Mouse (Mus musculus): ENCODE data around the gene D17H6S53E. TPM values are rescaled to one million over a fixed set of nuclear protein-coding genes. Genes with fewer than 3 reads are reported as not detected.
A peak's percentile ranks its signal among the peaks of the same experiment; 100 is the strongest.

The D17H6S53E gene
- total and polyA plus RNA-seq, 3 experiments = 9.3 to 22.1 (median 12.8) TPM

- DNase-seq (ENCODE audit: low spot score) = no peak
- Histone ChIP-seq H3K36me3 (replicated peaks) (peaks cover 51% of the 10 kb centered on the region), H3K9me3 (replicated peaks) (no peaks in the 10 kb centered on the region), H3K4me1 (ENCODE audit: insufficient read depth, low read depth, low read length) (peaks cover 80% of the 10 kb centered on the region), H3K4me3 (ENCODE audit: low read depth, low read length) (no peak overlapping the region), H3K27me3 (ENCODE audit: insufficient read depth, low read length) (no peaks in the 10 kb centered on the region)
- ATAC-seq (ENCODE audit: extremely low read depth, insufficient number of reproducible peaks, low FRiP score, poor library complexity, severe bottlenecking) = no peak; the same call in 1 of the 2 replicates
- no peak for TF ChIP-seq GATA2 (IDR thresholded peaks at IDR 0.05; ENCODE audit: borderline replicate concordance, low read depth, low read length)
- TF ChIP-seq TAL1 (conservative IDR thresholded peaks at IDR 0.05; ENCODE audit: low read depth, low read length) = peak; percentile 56
Measured at GRCm38 (mm10) chr17:35104754-35105153, 21.4 kb upstream of the D17H6S53E start.

DNA sequence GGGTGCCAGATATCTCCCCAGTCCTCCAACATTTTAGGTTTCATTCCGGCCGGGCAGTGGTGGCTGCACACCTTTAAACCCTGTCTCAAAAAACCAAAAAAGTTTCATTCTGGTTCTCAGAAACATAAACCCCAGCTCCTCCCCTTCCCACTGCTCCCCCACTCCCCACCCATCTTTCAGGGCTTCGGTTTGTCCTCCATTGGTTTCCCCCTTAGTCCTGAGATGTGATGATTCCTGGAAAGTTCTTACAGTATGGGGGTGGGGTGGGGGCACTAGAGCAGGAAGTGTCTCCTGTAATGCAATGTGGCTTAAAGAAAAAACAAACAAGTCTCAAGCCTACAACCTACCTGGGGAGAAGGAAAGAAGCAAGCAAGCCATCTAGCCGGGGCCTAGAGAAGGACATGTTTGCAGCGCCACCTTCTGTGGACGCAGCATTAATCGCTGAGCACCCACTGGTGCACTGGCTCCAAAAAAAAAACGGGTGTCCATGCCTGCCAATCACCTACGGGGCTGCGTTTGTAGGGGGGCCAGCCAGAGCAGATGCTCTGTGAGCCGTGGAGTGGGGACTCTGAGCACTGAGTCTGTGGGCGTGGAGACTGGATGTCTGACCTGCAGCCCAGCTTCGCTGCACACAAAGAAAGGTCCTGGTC lies 20.3 kb upstream of the D17H6S53E start:
- ATAC-seq (ENCODE audit: extremely low read depth, insufficient number of reproducible peaks, low FRiP score, poor library complexity, severe bottlenecking) = 0 out of 2 replicates have a peak, but pooled peaks have one; percentile 18
- H3K27me3 ChIP-seq (ENCODE audit: insufficient read depth, low read length) = no peaks in the 10 kb centered on the region; the same call in 1 of the 2 replicates
- H3K4me3 ChIP-seq (ENCODE audit: low read depth, low read length) = peak overlapping the region; percentile 62; the same call in 1 of the 2 replicates
- no peak for TF ChIP-seq GATA2 (IDR thresholded peaks at IDR 0.05; ENCODE audit: borderline replicate concordance, low read depth, low read length)
- TF ChIP-seq CTCF (IDR thresholded peaks at IDR 0.05; ENCODE audit: low read depth, low read length) = no peak
- TF ChIP-seq GATA1 (IDR thresholded peaks at IDR 0.05; ENCODE audit: borderline replicate concordance, low read length) = no peak
- no peak for TF ChIP-seq POLR2AphosphoS5 (IDR thresholded peaks at IDR 0.05; ENCODE audit: insufficient replicate concordance, low read depth, low read length)
- no peak for TF ChIP-seq TAL1 (conservative IDR thresholded peaks at IDR 0.05; ENCODE audit: low read depth, low read length)
- H3K36me3 ChIP-seq (replicated peaks) = peaks cover 40% of the 10 kb centered on the region
- no peaks in the 10 kb centered on the region for H3K9me3 ChIP-seq (replicated peaks)
- DNase-seq (ENCODE audit: low spot score) = peak; percentile 76
- H3K4me1 ChIP-seq (ENCODE audit: insufficient read depth, low read depth, low read length) = peaks cover 77% of the 10 kb centered on the region

GRCm38 (mm10) chr17:35106522-35106921 lies 19.7 kb upstream of the D17H6S53E start:
- Histone ChIP-seq H3K4me1 (ENCODE audit: insufficient read depth, low read depth, low read length) (peaks cover 72% of the 10 kb centered on the region), H3K9me3 (replicated peaks) (no peaks in the 10 kb centered on the region), H3K27me3 (ENCODE audit: insufficient read depth, low read length) (peaks cover 2% of the 10 kb centered on the region; the same call in 1 of the 2 replicates), H3K4me3 (ENCODE audit: low read depth, low read length) (no peak overlapping the region), H3K36me3 (replicated peaks) (peaks cover 34% of the 10 kb centered on the region)
- no peak for ATAC-seq (ENCODE audit: extremely low read depth, insufficient number of reproducible peaks, low FRiP score, poor library complexity, severe bottlenecking)
- DNase-seq (ENCODE audit: low spot score) = no peak
- no peak for TF ChIP-seq POLR2AphosphoS5 (IDR thresholded peaks at IDR 0.05; ENCODE audit: insufficient replicate concordance, low read depth, low read length)
- no peak for TF ChIP-seq GATA2 (IDR thresholded peaks at IDR 0.05; ENCODE audit: borderline replicate concordance, low read depth, low read length)
- TF ChIP-seq TAL1 (conservative IDR thresholded peaks at IDR 0.05; ENCODE audit: low read depth, low read length) = no peak
- no peak for TF ChIP-seq GATA1 (IDR thresholded peaks at IDR 0.05; ENCODE audit: borderline replicate concordance, low read length)
- TF ChIP-seq CTCF (IDR thresholded peaks at IDR 0.05; ENCODE audit: low read depth, low read length) = no peak

GRCm38 (mm10) chr17:35108097-35108496 lies 18.1 kb upstream of the D17H6S53E start, which contains the start of gene Ly6g5c:
Gene Ly6g5c (plus strand): TSS chr17:35108279.
- peaks cover 21% of the 10 kb centered on the region for H3K36me3 ChIP-seq (replicated peaks)
- H3K4me1 ChIP-seq (ENCODE audit: insufficient read depth, low read depth, low read length) = peaks cover 57% of the 10 kb centered on the region
- DNase-seq (ENCODE audit: low spot score) (no peak), ATAC-seq (ENCODE audit: extremely low read depth, insufficient number of reproducible peaks, low FRiP score, poor library complexity, severe bottlenecking) (no peak)
- H3K27me3 ChIP-seq (ENCODE audit: insufficient read depth, low read length) = peaks cover 6% of the 10 kb centered on the region; the same call in 1 of the 2 replicates
- H3K9me3 ChIP-seq (replicated peaks) = no peaks in the 10 kb centered on the region
- TF ChIP-seq GATA2 (IDR thresholded peaks at IDR 0.05; ENCODE audit: borderline replicate concordance, low read depth, low read length) (no peak), POLR2AphosphoS5 (IDR thresholded peaks at IDR 0.05; ENCODE audit: insufficient replicate concordance, low read depth, low read length) (no peak), GATA1 (IDR thresholded peaks at IDR 0.05; ENCODE audit: borderline replicate concordance, low read length) (no peak), CTCF (IDR thresholded peaks at IDR 0.05; ENCODE audit: low read depth, low read length) (no peak), TAL1 (conservative IDR thresholded peaks at IDR 0.05; ENCODE audit: low read depth, low read length) (no peak)
- no peak within 1 kb of the TSS for H3K4me3 ChIP-seq (ENCODE audit: low read depth, low read length)

- ATAC-seq (ENCODE audit: extremely low read depth, insufficient number of reproducible peaks, low FRiP score, poor library complexity, severe bottlenecking) (no peak), DNase-seq (ENCODE audit: low spot score) (no peak)
- H3K9me3 ChIP-seq (replicated peaks) = no peaks in the 10 kb centered on the region
- H3K36me3 ChIP-seq (replicated peaks) = peaks cover 36% of the 10 kb centered on the region
- H3K4me3 ChIP-seq (ENCODE audit: low read depth, low read length) = no peak overlapping the region
- TF ChIP-seq POLR2AphosphoS5 (IDR thresholded peaks at IDR 0.05; ENCODE audit: insufficient replicate concordance, low read depth, low read length) (no peak), CTCF (IDR thresholded peaks at IDR 0.05; ENCODE audit: low read depth, low read length) (no peak), TAL1 (conservative IDR thresholded peaks at IDR 0.05; ENCODE audit: low read depth, low read length) (no peak), GATA2 (IDR thresholded peaks at IDR 0.05; ENCODE audit: borderline replicate concordance, low read depth, low read length) (no peak), GATA1 (IDR thresholded peaks at IDR 0.05; ENCODE audit: borderline replicate concordance, low read length) (no peak)
- H3K4me1 ChIP-seq (ENCODE audit: insufficient read depth, low read depth, low read length) = peaks cover 33% of the 10 kb centered on the region
- H3K27me3 ChIP-seq (ENCODE audit: insufficient read depth, low read length) = peaks cover 6% of the 10 kb centered on the region; the same call in 1 of the 2 replicates
Measured at GRCm38 (mm10) chr17:35111774-35112173, 14.4 kb upstream of the D17H6S53E start.

- no peak for ATAC-seq (ENCODE audit: extremely low read depth, insufficient number of reproducible peaks, low FRiP score, poor library complexity, severe bottlenecking)
- H3K9me3 ChIP-seq (replicated peaks) = no peaks in the 10 kb centered on the region
- TF ChIP-seq GATA2 (IDR thresholded peaks at IDR 0.05; ENCODE audit: borderline replicate concordance, low read depth, low read length) (no peak), TAL1 (conservative IDR thresholded peaks at IDR 0.05; ENCODE audit: low read depth, low read length) (no peak), POLR2AphosphoS5 (IDR thresholded peaks at IDR 0.05; ENCODE audit: insufficient replicate concordance, low read depth, low read length) (no peak), CTCF (IDR thresholded peaks at IDR 0.05; ENCODE audit: low read depth, low read length) (no peak), GATA1 (IDR thresholded peaks at IDR 0.05; ENCODE audit: borderline replicate concordance, low read length) (no peak)
- peaks cover 69% of the 10 kb centered on the region for H3K36me3 ChIP-seq (replicated peaks)
- no peak for DNase-seq (ENCODE audit: low spot score)
- peaks cover 6% of the 10 kb centered on the region; the same call in 1 of the 2 replicates for H3K27me3 ChIP-seq (ENCODE audit: insufficient read depth, low read length)
- no peak within 1 kb of the TSS for H3K4me3 ChIP-seq (ENCODE audit: low read depth, low read length)
- H3K4me1 ChIP-seq (ENCODE audit: insufficient read depth, low read depth, low read length) = peaks cover 40% of the 10 kb centered on the region
Measured at GRCm38 (mm10) chr17:35115046-35116019, 10.8 kb upstream of the D17H6S53E start, which contains the start of gene Ly6g5b. Gene Ly6g5b (minus strand): TSS chr17:35115428.
